Mouse (Mus musculus) CD4-positive naive resting alpha-beta T cell, adult 76 days (primary cell): ENCODE results near the gene Stat4. TPM values are rescaled to one million over a fixed set of nuclear protein-coding genes. Genes with fewer than 3 reads are reported as not detected.

ENCODE experiments used
- total RNA-seq: library from RNA; stranded (reverse); gene quantifications from one replicate; pipeline ENCODE4 v1.2.4, GENCODE M21; 2023

The Stat4 gene
- 88.1 TPM for total RNA-seq

GRCm38 (mm10) chr1:51986848-51987247, at the start of gene Stat4:
TSS of gene Stat4 (plus strand) at chr1:51987148.

GRCm38 (mm10) chr1:52118860-52119591, 132.1 kb downstream of the Stat4 start, which contains the start of gene Stat1:
TSS of gene Stat1 (plus strand) at chr1:52119440.

Other genes with a start within 250 kb of the Stat4 start
- gene Myo1b, start 71.1 kb upstream of the Stat4 start, total RNA-seq: 1.3 TPM
- 274 TPM for gene Stat1, start 132.3 kb downstream of the Stat4 start, total RNA-seq
- gene Gls, start 246.1 kb downstream of the Stat4 start, total RNA-seq: 349 TPM